Mouse (Mus musculus) CD8-positive naive resting alpha-beta T cell, adult 2 months (primary cell): ENCODE results near the gene Wdr34.
A peak's percentile ranks its signal among the peaks of the same experiment; 100 is the strongest.

ENCODE experiments used
- DNase-seq, 2 experiments: peaks; one replicate each; pipeline ENCODE4 v3.0.0; 2022; ENCODE audit warnings: low read depth in 2 of 2, low spot score in 2 of 2

The Wdr34 gene

DNA sequence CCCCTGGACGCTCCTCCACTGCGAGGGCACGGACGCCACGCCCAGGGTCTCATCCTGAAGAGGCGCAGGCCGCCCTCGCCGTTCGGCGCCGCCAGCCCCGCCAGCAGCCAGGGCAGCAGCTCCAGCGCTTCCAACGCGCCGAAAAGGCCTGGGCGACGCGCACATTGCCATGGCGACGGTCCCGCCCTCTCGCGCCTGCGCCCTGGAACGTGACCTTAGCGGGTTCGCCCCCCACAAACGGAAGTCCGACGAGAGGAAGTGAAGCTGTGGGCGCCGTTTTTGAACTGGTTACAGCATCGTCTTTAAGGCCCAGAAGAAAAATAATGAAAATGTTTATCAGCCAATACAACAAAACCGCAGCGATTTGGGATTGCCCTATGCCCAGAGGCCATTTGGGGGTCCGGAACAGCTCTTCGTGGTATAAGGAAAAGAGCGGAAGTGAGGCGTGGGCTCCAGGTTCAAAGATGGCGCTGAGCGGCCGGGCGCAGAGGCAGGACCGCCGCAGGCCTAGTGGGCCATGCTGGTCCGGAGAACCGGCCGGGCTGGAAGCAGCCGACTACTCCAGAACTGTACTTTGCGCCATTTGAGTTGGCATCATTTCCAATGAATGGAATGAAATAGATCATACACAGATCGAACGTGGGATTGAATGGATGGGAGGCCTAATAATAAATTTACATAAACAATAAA is at the start of gene Wdr34:
Gene Wdr34 (minus strand): TSS at position 183 of the 690 bp plus-strand sequence.
- peak; percentile 96 to 99 for DNase-seq

DNA sequence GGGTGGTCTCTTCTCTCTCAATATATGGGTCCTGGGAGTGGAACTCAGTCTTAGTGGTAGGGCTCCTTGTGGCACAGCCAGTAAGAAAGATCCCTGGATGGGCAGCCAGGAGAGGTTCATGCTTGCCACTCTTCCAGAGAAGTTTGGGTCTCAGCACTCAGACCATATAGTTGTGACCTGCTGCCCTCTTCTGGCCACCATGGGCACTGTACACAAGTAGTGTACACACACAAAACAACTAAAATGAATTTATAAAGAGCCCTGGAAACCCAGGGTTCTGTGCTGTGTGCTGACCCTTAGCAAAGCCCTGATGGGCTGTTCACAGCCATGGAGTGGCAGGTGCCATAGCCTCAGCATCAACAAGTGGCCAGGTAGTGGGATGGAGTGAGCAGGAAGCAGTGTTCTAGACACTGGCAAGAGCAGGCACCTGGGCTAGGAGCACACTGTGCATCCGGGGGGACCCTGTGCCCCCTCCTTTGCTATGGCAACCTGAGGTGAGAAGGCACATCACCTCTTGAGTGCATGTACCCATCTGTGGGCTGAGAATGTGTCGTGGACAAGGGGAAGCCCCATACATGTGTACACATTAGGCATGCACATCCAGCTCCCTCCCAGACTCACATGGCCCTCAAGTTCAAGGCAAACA is 47.3 kb upstream of the Wdr34 start:
- DNase-seq = peak; percentile 42 to 57

DNA sequence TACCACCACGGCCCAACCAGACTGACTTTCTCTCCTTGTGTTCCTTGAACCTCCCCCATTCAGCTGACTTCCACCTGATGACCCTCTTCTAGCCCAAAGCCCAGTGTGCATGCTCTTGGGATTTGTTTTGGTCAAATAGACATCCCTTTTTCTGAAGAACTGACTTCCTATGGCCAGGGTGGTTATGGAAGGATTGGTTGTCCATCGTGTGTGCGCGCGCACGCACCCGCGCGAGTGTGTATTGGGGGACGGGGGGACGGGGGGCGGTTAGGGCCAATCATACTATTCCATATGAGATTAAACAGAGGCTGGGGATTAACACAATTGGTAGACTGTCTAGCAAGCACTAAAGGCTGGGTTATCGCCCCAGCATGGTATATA is 45.5 kb upstream of the Wdr34 start:
- no peak for DNase-seq

DNA sequence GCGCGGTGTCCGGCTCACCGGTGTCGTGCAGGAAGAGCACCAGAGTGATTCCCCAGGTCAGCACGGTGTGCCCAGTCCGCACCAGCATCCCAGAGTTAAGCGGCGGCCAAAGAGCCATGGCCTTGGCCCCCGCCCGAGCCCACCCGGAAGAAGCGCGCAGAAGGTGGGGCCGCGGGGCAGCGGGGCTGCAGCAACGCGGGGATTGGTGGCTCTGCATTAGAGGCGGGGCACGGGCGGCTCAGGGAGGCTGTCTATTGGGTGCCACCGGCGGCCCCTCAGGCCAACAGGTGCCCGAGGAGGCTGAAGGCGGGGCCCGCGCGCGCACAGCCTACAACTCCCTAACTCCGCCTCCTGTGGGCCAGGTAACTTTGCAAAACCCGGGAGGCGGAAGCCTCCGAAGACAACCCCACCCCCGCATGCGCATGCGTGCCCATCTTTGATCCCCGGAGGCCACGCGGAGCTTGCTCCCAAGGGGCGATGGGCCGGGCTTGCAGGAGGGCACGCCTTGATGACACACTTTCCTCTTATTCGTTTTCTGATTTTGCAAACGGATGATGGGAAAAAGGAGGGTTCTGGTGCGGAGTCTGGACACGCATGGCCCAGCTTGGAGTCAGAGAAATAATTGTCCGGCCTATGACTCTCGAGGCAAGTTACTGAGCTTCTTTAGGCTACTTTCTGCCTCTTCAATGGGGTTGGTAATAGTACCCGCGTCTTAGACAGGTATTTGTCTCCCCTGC is 45.0 kb upstream of the Wdr34 start, which contains the start of gene Zdhhc12:
Gene Zdhhc12 (minus strand): TSS at position 178 of the 737 bp plus-strand sequence.
- peak; percentile 97 to 98 for DNase-seq

DNA sequence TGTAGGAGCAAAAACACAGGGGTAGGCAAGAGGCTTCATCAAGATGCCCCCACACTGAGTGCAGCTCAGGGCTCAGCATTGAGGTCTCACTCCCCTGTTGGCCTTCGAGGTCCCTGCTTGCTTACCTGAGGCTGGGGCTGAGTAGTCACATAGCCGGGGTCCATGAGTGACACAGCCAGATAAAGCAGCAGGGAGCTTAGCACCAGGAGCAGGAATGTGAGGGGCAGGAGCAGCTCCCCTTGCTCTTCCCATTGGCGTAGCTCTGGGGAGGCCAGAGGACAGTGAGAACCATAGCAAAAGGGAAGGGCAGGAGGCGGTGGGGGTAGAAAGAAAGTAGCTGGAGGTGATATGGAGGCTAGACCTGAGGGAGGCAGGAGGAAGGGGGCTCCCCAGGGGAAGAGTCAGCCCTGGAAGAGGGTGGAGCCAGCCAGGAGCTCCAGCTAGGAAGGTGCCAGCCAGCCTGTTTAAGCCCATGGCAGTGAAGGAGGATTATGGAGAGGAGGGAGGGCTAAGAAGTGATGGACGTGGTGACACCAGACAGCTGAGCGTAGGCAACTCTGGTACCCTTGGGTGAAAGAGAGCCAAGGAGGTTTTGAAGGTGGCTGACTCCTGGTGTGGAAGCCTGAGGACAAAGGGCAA is 43.7 kb upstream of the Wdr34 start:
- no peak for DNase-seq

DNA sequence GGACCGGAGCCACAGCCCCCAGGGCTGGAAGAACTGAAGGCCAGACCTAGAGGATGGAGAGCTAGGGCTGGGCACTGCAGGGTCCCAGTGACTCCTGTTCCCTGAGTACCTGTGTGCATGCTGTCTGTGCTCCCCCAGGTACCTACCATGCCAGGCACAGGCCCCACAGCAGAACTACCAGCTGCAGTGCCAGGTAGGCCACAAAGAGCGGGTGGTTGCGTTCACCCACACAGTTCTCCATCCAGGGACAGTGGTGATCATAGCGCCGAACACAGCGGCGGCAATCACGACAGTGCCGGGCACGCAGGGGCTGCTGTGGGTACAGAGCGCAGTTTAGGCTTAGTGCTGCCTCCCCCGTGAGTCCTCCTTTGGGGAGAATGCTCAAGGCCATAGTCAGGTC is 42.8 kb upstream of the Wdr34 start:
- DNase-seq = no peak

DNA sequence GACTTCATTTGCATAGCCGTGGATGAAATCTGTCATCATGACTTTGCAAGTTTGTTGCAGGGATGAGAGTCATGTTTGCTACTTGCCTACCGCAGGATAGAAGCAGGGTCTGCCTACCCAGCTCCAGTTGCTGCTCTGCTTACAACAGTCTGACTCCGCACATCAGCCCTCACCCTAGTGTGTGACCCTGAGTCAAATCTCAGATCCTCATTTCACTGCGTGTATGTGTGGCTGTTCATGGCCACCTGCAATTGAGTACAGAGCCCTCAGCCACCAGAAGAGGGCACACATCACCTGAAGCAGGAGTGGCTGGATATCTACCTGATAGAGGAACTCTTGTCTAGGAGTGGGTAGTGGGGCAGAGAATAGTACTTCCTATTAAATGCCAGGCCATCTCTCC is 38.6 kb upstream of the Wdr34 start:
- DNase-seq = no peak

DNA sequence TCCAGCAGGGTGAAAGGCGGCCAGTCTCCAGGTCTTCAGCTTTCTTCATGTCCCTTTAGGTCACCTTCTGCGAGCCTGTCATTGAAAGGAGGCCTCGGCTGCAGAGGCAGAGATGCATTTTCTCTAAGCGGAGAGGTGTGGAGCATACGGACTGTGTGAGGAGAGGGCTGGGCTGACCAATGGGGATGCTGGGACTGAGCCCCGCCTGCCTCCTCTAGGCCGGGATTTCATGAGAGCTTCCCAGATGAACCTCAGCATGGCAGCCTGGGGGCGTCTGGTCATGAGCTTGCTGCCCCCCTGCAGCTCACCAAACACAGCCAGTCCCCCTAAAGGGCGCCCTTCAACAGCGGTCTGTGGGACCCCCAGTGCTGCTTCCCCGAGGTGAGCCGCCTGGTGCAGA is 36.0 kb upstream of the Wdr34 start:
- no peak for DNase-seq

DNA sequence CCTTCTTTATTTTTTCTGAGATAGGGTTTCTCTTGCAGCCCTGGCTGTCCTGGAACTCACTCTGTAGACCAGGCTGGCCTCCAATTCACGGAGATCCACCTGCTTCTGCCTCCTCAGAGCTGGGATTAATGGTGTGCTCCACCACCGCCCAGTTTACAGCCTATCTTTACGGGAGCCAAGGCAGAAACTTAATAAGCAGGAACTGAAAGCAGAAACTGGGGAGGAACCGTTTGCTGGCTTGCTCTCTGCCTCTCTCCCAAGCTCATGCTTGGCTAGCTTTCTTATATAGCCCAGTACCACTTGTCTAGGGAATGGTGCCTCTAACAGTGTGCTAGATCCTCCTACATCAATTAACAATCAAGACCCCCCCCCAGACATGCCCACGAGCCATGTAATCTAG is 35.4 kb upstream of the Wdr34 start:
- no peak for DNase-seq

DNA sequence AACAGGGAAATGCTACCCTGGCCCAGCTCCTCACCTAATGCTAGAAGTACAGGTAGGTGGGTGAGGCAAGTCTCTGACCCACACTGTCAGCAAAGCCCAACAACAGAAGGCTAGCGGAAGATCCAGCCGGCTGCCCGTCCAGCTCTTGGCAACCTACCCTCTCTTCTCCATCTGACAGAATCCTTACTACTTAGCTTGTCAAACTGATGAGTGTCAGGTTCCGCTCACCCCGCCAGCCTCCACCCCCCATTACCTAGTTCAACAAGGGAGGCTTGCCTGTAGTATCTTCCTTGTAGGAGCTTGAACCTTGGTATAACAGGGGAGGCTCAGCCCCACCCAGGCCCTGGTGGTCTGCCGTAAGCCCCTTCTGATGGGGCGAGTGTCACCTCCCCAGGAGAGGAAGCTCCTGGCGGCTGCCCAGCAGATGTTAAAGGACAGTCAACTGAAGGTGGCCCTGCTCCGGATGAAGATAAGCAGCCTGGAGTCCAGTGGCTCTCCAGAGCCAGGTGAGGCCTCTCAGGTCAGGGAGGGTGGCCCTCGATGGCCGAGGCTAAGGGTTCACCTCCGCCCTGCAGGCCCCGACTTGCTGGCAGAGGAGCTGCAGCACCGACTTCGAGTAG is 31.6 kb upstream of the Wdr34 start:
- DNase-seq = no peak

DNA sequence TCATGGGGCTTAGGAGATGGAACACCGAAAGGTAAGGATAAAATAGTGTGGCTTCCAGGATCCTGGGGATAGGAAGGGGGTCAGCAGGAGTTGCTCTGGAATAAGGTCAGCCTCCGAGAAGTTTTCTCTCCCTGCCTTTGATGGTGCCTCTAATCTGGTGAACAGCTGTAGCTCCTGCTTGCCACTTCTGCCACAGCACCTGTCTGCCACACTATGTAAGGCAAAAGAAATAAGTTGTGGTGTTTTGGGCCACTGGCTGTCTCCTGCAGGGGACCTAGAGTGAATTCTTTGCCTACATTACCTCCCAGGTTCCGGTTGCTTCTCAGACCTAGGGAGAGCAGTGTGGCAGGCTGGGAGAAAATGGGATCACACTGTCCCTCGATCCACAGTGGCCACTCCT is 30.1 kb upstream of the Wdr34 start:
- no peak for DNase-seq

DNA sequence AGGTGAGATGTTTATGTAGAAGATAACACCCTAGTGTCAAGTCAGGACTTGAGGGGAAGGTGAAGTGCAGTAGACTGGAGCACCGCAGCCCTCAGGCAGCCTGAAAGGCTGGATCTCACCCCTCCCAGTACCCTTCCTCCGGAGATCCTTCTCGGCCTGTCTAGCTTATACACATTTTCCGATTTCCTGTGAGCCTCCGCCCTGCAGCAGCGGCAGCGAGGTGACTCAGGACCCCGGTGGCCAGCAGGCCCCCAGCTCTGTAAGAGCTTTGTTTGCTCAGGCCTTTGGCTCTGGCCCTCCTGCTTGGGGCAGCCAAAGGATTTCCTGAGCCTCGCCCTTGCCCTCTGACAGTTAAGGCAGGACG is 29.6 kb upstream of the Wdr34 start:
- DNase-seq = no peak

DNA sequence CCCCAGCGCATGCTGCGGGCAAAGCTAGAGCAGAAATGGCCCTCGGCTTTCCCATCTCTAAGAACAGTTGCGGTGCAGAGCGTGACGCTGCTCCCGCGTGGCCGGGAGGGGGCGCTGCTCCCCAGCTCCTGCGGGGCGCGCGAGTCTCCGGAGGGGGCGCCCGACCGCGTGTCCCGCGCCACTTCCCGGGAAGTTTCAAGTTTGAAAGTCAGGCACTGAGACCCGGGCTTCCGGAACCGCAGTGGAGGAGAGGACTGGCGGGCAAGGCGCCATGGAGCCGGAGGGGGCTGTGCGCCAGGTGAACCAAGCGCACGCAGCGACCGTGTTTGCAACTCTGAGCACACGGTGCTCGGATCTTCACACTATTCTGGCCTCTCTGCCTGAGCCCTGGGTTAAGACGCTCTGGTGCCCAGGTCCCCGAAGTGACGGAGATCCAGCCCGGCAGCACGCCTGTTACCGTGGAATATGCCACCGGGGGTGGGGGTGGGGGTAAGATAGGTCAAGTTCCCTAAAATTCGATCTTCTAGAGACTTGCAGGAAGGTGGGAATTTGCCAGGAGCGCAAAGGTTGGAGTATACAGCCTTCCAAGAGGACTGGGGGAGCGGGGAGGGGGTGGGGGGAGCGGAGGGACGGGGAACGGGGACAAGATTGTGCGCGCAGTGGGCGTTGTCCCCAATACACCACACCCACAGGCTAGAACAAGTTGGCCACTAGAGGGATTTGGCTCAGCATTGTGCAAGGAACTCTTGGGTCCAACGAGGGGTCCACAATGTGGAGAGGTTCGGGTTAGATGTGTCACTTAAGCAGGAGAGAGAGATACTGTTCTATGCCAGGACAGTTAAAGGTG is 29.0 kb upstream of the Wdr34 start, which contains the start of gene Pkn3:
Gene Pkn3 (plus strand): TSS at position 183 of the 847 bp plus-strand sequence.
- DNase-seq = peak; percentile 76

DNA sequence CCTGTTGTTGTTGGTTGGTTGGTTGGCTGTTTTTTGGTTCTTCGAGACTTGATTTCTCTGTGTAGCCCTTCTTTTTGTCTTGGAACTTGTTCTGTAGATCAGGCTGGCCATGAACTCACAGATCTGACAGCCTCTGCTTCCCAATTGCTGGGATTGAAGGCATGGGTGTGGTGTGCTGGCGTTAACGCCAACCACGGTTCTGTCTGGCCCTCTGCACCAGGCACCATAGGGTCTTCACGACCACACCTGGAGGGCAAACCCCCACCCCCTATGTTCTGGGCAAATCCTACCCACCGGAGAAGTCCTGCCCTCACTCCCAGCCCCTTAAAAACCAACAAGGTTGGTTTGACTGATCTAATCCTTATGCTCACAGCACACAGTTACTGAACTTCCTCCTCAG is 28.3 kb upstream of the Wdr34 start:
- no peak for DNase-seq

DNA sequence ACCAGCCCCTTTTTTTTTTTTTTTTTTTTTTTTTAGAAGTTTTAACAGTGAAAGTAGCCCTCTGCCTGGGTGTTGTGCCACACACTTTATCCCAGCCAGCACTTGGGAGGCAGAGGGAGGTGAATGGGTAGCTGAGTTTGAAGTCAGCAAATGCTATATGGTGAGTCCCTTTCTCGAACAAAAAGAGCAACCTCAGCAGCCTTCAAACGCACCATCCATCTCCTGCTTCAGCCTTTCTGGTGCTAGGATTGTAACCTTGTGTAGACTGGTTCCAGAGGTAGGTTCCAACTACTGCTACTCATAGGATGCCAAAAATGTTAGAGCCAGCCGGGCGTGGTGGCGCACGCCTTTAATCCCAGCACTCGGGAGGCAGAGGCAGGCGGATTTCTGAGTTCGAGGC is 27.8 kb upstream of the Wdr34 start:
- DNase-seq = no peak

DNA sequence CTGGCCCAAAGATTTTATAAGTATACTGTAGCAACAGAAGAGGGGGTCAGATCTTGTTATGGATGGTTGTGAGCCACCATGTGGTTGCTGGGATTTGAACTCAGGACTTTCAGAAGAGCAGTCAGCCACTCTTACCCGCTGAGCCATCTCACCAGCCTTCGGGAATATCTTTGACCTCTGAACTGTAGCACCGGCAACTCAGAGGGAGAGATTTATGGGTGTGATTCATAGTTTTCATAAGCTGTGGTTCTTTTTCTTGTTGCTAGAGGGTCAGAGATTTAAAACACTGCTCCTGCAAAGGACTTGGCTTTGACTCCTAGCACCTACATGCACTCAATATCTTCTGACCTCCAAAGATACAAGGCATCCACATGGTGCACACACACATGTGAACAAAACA is 26.9 kb upstream of the Wdr34 start:
- no peak for DNase-seq

DNA sequence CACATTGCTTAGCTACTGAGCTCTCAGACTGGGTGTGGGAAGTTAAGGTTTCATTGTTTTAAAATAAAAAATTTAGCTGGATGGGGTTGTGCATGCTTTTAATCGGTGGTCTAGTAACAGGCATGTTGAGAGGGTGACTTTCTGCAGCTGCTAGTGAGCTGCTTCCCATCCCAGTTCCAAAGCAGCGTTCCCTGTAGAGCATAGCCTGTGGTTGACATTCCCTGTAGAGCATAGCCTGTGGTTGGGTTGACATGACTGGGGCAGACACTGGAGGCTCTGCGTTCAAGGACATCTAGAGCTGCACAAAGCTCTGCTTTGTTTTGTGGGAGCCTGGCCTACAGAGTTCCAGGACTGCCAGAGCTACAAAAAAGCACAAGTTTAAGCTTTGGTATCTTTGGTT is 24.6 kb upstream of the Wdr34 start:
- no peak for DNase-seq

DNA sequence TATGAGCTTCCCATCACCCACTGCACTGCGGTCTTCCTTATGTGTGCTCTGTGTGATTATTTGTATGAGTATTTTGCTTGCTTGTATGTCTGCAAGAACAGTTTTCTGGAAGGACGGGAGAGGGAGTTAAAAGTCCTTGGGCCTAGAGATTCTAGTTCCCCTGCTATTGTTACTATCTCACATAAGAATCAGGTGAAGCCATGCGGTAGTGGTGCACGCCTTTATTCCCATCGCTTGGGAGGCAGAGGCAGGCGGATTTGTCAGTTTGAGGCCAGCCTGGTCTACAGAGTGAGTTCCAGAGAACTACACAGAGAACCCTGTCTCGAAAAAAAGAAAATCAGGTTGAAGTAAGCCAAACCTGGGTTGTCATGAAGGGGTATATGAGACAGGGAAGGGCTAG is 24.2 kb upstream of the Wdr34 start:
- no peak for DNase-seq

DNA sequence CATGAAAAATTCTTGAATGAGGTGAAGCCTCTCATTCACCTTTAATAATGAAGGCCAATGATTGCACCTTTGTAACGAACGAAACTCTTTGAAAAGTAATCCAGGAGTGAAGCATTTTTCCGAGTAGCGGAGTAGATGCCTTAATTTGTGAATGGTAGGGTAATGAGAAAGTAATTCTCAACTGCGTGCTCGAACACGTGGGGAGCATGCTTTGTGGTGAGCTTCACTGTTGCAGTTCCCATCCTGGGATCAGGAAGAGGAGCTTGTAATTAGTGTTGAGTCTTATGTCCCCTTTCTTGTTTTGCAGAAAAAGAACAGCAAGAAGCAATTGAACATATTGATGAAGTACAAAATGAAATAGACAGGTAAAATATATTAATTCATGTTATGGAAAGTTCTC is 19.3 kb upstream of the Wdr34 start:
- DNase-seq = no peak
